Mouse (Mus musculus) thymus, postnatal 4 days (tissue): ENCODE results near the gene Lhfpl5.
A peak's percentile ranks its signal among the peaks of the same experiment; 100 is the strongest.
"Not testable (repeated sequence)": the region's sequence is repeated elsewhere in the genome, so short reads cannot be mapped to it uniquely, and the experiment has no call there.

ENCODE experiments used
- DNase-seq: peaks from one replicate; pipeline ENCODE4 v3.0.0; 2021

Lhfpl5 gene

DNA sequence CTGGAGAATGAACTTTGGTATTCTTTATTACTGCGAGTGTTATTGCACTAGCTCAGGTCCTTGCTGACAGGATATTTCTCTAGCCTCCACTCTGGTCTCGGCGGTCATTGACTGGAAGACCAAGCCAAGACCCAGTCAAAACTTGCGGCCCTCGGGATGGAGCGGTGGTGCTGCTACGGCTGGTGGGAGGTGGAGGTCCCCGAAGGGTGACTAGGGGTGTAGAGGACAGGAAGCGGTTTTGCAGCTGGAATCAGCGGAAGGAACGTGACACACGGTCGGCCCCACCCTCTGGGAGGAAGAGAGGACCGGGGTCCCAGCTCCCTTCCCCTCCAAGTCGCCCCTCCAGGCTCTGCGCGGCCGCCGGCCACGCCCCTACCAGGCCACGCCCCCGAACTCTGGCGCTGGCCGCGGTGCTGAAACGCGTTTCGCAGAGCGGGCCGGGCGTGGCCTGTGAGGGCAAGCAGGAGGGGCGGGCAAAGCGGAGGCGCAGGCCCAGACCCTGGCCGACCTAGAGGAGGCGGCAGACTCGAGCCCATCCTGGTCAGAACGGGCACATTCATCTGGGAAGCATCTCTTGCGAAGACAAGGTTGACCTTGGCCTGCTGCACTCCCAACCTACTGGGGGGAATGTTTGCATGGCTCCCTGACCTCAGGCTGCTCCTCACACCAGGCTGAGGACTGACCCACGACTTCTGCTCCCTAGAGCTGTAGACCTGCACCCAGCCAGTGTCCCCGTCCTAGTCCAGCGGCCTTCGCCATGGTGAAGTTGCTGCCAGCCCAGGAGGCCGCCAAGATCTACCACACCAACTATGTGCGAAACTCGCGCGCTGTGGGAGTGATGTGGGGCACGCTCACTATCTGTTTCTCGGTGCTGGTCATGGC lies at the start of gene Lhfpl5:
TSS of gene Lhfpl5 (plus strand) at position 398 of the 882 bp plus-strand sequence.
- peak; percentile 86 for DNase-seq

DNA sequence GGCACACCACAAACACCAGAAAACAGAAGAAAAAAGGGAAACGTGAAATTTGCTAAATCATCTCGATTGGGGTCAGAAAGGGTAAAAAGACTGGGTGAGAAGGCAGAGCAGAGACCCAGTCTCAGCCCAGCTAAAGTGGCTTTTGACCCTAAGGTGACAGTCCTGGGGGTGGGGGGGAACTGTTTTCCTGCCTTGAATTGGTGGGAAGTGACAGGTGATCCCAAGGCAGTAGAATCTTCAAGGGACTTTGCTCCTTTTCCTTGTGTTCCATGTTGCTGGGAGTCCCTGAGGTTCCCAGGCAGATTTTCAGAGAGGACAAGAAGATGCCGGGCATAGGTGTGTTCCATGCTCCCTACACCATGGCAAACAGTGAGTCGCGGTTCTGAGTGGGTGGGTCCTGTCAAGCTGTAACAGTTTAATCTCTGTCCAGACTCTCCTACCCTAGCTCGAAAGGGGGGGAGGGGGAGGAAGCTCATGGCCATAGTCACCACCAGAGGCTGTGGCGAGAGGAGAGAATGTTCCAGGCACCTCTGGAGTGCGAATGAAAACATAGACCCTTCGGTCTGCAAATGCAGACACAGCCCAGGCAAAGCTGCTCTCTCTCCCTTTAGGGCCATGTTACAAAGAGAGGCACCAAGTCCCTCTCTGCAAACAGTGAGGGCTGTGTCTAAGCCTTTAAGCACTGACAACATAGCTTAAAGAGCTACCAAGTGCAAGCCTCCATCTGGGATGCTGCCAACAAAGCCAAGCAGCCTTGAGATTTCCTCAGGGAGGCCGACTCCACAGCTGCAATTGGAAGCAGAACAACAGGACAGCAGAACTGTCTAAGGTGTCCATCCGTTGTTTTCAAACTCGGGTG lies 48.0 kb upstream of the Lhfpl5 start:
- DNase-seq = no peak

DNA sequence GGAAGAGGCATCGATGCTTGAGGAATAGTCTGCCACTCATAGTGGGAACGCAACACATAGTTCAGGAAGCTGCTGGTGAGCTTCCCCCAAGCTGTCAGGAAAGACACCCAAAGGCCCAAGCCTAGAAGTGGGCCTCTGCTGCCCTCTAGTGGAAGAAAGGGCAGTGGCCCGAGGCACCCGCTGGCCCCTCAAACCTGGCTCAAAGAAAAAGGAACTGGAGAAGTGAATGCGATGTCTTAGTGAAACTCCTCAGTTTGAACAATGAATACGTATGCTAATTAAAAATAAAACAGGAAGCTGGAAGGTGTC lies 47.4 kb upstream of the Lhfpl5 start:
- peak; percentile 93 for DNase-seq

DNA sequence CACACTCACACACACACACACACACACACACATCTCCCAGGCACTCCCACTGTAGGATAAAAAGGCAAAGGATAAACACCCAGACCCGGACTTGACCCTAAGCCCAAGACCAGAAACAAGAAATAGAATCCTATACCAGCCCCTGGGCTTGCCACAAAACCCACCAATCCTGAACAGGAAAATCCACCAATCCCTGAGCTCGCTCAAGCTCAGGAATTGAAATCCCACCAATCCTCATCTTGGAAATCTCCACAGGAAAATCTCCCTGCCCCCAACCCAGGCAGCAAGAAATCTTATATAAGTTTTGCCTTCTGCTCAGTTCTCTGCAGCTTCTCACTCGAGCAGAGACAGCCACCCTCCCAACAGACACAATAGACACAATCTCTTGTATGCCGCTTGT lies 46.3 kb upstream of the Lhfpl5 start:
- DNase-seq = no peak

DNA sequence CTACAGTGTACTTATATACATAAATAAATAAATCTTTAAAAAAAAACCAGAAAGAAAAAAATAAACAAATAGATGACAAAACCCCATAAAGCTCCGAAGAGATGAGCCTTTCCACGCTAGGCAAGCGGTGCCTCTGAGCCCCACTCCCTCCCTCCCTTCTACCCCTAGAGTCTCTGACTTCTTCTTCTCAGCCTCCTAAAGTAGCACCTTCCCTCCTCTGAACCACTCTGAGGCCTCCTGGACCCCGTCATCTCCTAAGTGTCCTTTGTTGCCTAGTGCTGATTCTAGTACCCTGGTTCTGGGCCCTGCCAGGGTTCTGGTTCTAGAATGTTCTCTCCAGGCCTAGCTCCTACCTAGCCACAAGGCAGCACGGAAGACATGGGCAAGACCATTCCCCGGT lies 44.9 kb upstream of the Lhfpl5 start, which contains the start of gene Armc12:
TSS of gene Armc12 (plus strand) at position 301 of the 400 bp plus-strand sequence.
- no peak for DNase-seq

DNA sequence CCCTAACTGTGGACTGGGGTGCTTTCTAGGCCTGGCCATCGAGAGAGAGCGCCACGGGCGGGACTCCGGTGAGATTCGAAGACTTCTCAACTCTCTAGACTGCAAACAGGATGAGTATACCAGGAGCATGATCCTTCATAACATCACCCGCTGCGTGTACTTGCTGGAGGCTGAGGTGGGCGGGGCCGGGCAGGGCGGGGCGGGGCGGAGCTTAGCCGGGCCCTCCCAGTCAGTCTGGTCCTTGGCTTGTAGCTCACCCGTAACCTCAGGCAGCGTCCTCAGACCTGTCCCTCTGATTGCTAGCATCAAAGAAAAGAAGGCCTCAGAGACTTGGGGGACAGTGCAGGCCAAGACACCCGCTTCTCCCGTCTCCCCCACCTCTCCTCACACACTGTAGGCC lies 43.5 kb upstream of the Lhfpl5 start:
- peak; percentile 49 for DNase-seq

DNA sequence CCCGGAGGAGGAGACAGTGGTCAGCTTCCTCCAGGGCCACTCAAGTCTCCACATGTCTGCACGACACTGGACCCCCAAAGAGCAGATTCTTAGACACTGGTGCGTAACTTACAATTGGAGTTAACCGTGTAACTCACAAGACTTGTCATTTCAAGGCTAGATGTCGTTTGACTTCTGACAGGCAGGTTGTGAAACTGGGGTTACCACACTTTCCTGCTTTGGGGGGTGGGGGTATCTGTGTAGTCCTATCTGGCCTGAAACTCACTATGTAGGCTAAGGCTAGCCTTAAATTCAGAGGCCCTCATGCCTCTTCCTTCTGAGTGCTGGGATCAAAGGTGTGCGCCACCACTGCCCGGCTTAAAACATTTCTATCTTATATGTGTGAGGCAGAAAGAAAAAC lies 42.9 kb upstream of the Lhfpl5 start:
- DNase-seq = no peak

DNA sequence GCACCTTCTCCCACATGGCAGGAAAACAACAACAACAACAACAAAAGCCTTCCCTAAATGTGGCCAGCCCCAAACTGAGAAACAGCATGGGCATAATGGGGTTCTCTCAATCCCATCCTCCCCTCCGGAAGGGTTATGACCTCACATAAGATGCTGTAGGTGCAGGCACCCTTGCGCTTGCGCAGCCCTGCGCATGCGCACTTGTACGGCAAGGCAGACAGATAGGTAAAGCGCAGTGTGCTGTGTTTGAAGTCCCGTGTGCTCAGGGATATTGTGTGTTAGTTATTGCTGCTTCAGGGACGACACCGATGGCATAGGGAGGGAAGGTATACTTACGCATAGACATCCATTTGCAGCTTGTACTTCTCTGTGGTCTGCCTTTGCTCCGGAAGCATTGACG lies 42.1 kb upstream of the Lhfpl5 start:
- DNase-seq = no peak

DNA sequence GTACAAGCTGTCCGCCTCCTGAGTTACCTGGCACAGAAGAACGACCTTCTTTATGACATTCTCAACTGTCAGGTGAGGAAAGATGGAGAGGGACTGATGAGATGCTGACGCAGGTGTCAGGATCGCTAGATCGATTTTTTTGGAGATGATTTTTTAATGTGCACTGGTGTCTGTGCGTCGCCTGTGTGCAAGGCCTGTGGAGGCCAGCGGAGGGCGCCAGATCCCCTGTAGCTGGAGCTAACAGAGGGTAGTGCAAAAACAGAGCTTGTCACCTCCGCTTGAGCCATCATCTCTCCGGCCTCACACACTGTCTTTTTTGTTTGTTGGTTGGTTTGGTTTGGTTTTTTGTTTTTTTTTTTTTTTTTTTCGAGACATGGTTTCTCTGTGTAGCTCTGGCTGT lies 37.6 kb upstream of the Lhfpl5 start:
- DNase-seq = peak; percentile 55

DNA sequence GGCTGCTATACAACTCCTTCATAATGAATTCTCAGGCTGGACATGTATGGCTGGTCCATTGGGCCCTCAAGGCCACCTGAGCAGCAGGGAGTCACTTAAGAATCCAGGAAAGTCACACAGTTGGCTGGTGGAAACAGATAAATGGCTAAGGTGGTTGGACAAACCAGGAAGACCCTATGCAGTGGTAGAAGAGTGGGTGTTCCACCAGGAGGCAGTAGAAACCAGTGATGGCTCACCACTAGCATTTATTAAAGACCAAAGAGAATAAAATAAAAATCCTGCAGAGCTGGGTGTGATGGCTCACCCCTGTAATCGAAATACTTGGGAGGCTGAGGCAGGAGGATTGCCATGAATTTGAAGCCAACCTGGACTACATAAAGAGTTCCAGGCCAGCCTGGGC lies 28.5 kb upstream of the Lhfpl5 start:
- peak; percentile 62 for DNase-seq

DNA sequence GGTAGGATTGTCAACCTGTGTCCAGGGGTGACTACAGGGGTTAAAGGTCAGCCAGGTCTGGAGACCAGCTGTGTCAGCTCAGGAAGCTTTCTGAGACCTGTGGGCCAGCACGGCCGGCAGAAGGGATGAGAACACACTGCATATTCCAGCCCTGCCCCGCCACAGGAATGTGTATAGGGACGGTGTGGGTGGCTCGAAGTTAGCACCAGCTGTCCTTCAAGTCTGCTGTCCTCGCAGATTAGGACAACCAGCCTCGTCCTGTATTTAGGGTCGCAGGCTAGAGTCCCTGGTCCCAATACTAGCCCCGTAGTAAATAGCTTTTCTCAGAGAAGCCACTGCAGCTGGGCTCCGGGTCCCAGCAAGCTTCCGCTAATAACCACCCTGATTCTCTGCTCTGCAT lies 26.9 kb upstream of the Lhfpl5 start:
- no peak for DNase-seq

DNA sequence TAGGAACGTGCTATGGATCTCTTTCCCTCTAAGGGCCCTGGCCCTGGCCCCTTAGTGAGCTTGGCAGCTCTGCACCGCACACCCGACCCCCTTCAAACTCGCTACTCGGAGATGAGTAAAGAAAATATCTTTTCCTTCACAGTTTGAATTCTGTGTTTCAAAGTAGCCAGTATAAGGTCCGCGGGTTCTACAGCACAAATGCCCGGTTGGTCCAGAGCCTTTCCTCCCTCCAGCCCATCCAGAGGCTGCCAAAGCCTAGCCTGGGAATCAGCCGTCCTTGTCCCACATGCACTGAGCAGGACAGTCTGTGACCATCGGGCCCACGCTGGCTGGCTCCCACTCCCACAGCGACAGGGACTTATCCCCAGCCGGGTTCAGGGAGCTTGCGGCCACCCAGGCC lies 26.3 kb upstream of the Lhfpl5 start, which contains the start of gene Clpsl2:
TSS of gene Clpsl2 (plus strand) at position 301 of the 400 bp plus-strand sequence.
- DNase-seq = no peak

DNA sequence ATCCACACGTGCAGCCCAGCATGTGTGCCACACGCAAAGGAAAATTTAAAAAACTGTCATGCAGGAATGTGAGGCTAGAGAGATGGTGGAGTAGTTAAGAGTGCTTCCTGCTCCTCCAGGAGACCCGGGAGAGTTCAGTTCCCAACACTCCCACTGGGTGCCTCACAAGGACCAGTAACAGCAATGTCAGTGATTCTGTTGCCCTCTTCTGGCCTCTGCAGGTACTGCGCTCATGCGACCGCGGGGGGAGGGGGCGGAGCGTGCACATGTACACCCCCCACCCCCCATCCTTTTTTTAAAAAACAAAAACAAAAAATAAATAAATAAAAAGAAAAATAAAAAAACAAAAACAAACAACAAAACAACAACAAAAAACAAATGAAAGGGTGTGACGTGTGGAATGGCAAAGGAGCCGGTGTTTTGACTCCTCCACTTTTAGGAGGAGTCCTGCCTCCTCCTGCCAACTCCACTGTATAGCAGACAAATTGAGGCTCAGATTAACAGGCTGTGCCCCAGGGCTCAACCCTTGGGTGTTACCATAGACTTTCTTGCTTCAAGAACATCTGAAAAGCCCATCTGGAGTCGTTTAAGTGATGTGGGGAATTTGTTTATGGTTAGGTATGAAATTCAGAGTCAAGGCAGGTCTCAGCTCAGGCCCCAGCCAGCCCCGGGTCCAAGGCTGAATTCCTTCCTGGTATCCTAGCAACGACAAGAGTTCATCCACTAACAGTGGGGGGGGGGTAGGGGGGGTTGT lies 22.2 kb upstream of the Lhfpl5 start:
- peak; percentile 87 for DNase-seq

DNA sequence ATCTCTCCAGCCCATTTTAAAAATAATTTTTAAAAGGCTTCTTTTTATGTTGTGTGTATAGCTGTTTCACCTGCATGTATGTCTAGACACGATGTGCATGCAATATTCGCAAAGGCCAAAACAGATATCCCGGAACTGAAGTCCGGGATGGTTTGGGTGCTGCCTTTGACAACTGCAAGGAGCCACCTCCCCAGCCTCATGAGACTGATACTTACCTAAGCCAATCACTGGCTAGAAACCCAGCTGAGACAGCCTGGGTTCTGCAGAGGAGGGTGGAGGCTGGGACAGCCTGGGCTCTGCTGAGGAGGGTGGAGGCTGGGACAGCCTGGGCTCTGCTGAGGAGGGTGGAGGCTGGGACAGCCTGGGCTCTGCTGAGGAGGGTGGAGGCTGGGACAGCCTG lies 21.4 kb upstream of the Lhfpl5 start:
- DNase-seq = not testable (repeated sequence)

DNA sequence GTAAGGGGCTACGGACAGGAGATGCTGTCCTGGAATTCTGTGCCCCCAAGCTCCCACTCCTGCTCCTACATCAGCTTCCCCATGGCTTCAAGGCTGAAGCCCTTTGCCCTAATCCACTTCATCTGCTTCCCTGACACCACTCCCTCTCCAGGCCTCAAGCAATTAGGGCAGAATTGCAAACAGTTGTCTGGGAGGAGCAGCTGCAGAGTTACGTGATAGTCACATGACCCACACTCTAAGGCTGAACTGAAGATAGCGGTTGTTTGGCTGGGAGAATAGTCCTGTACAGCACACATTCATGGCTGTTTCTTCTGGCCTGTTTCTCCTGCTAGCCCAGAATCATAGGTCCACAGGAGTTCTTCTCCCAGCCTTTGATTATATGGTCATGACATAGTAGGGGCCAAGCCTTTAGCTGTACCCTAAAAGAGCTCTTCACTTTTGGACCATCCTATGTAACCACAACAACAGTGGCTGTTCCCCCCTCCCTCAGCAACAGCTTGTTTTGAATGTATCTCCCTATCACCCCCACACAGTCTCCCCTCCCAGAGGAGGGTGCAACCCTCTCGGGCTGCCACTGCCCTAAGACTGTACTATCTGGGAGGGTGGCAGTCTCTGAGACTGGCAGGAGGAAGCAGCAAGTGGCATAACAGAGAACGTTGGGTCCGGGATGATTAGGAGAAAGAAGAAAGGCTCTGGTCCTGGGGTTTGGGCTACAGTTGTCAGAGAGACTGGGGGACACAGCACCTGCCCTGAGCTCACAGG lies 18.6 kb upstream of the Lhfpl5 start:
- no peak for DNase-seq

DNA sequence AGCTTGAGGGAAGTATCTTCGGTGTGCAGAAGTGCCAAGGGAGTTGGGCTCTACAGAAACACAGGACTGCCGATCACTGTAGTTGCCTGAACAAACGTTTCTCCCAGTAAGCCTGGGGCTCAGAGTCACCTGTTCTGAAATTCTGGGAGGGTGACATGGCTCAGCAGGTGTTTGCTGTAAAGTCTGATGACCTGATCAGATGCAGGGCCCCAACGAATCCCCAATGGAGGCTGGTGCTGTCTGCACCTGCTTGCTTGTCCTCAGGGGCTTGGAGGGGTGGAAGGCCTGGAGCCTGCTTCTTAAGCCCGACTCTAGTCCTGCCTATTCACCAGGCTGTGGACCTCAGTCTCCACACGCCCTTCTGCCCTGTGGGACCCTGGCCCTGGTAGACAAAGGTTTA lies 17.7 kb upstream of the Lhfpl5 start:
- no peak for DNase-seq

DNA sequence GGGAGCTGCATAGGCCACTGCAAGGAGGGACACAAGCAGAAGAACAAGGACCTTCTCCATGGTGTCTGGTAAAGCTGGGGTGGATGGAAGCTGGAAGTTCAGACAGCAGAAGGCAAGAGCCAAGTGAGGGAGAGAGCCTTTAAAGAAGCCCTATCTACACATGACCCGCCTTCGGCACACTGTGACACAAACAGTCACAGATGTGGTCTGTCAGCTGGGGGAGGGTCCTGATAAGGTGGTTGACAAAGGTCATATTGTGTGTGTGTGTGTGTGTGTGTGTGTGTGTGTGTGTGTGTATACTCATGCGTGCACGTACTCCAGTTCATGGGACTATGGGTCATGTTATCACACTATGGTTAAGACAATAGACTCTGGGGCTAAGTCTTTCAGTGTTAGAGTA lies 14.8 kb upstream of the Lhfpl5 start, which contains the start of gene Clps:
TSS of gene Clps (minus strand) at position 169 of the 400 bp plus-strand sequence.
- no peak for DNase-seq

DNA sequence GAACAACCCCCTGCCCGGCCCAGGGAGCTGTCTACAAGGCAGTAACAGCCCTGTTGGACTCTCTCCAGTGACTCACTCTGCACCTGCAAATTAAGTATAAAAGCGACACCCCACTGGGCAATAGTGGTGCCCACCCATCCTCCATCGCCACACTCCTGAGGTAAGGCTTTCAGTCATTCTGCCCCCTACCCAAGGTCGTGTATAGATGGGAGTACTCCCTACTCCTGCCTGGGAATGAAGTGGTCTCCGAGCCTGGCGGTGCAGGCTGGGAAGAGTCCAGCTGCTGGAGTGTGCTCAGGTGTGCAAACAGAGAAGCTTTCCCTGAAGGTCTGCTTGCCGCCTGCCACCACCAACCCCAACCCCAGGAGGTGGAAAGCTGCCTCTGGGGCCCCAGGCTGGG lies 13.8 kb upstream of the Lhfpl5 start:
- no peak for DNase-seq

DNA sequence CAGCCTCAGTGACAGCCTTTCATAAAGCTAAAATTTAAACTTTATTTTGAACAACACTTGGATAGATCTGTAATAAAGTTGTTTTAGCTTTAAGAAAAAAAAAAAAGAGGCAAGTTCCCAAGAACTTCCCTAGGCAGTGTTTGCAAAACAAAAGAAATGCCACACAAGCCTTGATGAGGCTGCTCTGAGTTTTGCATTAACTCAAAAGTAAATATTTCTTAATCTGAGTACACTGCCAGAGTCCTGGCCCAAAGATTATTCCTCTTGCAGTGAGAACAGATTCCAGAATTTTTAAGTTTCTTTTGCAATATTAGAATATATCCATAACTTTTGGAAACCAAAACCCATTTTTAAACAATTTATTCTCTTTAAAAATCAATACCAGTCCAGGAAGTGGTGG lies 10.3 kb upstream of the Lhfpl5 start:
- DNase-seq = no peak

DNA sequence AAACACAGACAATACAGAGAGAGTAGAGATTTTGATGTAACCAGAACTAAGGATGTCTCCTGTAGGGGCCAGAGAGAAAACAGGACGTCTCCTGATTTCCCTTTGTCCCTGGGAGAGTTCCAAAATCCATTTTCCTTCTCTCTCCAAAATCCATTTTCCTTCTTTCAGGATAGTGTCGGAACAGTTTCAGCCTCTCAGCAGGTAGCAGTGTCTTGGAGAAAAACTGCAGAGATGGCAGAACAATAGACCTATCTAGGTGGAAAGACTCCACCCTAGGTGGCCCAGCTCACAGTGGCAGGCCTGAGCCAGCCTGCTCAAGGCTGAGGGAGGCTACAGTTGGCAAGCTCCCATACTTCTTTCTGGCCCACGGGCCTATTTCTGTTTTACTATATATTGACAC lies 7.9 kb upstream of the Lhfpl5 start:
- DNase-seq = no peak

DNA sequence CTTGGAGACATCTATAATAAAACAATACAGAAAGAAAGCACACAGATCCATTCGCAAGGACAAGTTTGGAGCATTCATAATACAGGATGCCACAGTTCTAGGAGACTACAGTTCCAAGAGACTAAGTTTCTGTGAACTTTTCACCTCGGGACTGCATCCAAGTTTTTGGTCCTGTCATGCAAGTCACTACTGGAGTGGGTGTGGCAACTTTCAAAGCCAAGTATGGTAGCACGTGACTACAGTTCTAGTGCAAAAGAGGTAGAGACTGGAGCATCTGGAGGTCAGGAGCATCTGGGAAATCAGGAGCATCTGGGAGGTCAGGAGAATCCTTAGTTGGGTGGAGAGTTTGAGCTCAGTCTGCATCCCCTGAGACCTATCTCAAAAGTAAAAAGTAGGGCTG lies 3.6 kb upstream of the Lhfpl5 start:
- DNase-seq = no peak

DNA sequence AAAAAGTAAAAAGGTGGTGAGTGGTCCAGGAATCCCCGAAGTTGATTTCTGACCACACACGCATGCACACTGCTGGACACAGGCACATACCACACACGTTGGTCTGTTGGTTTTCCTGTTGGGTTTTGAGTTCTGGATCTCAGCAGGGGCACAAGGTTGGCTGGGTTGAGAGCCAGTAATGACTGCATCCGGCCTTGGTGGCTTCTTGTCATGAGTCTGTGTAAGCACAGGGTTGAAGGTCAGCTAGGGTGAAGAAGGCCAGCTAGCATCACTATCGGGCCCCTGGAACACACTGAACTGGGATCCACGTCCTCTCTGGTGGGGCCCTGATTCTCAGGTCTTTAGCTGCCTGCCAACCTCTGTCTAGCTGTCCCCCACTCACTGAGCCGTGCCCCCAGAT lies 2.9 kb upstream of the Lhfpl5 start:
- no peak for DNase-seq
